Mouse (Mus musculus): Measurements from ENCODE around the gene Ms4a18.

GRCm38 (mm10) chr19:10993150-10993549, 24.7 kb downstream of the Ms4a18 start, which contains the start of gene Ms4a15:
- TF ChIP-seq CTCF (IDR thresholded peaks at IDR 0.05; ENCODE audit: control insufficient read depth, insufficient read depth, low read length) (no peak), POLR2A (IDR thresholded peaks at IDR 0.05; ENCODE audit: borderline replicate concordance, control insufficient read depth, low read depth, low read length) (no peak)
